Mouse (Mus musculus) ES-Bruce4 (cell line): ENCODE measurements around the gene Cluh. TPM values are rescaled to one million over a fixed set of nuclear protein-coding genes. Genes with fewer than 3 reads are reported as not detected.
A peak's percentile ranks its signal among the peaks of the same experiment; 100 is the strongest.

Source experiments
- H3K27ac ChIP-seq: 2 replicates; pipeline ENCODE4 v1.5.1; 2012; ENCODE audit warnings: low read length, inconsistent platforms; ENCODE audit not compliant: insufficient read depth
- H3K27me3 ChIP-seq: 2 replicates; pipeline ENCODE4 v1.6.1; 2012; ENCODE audit warnings: mild to moderate bottlenecking, low read length, inconsistent platforms; ENCODE audit not compliant: control insufficient read depth, poor library complexity, insufficient read depth, severe bottlenecking
- H3K36me3 ChIP-seq: 2 replicates; pipeline ENCODE4 v1.6.1; 2012; ENCODE audit warnings: inconsistent platforms, mild to moderate bottlenecking, low read length, moderate library complexity; ENCODE audit not compliant: control insufficient read depth, poor library complexity, insufficient read depth, severe bottlenecking
- H3K4me1 ChIP-seq: one replicate; pipeline ENCODE4 v1.8.1; 2011; ENCODE audit warnings: low read length; ENCODE audit not compliant: control insufficient read depth, insufficient read depth
- H3K4me3 ChIP-seq: 2 replicates; pipeline ENCODE4 v1.5.1; 2011; ENCODE audit warnings: low read depth, mild to moderate bottlenecking, low read length
- H3K9ac ChIP-seq: 2 replicates; pipeline ENCODE4 v1.6.1; 2012; ENCODE audit warnings: low read depth, mild to moderate bottlenecking, inconsistent platforms; ENCODE audit not compliant: poor library complexity, severe bottlenecking
- H3K9me3 ChIP-seq: replicated peaks from 2 replicates; pipeline ENCODE4 v1.6.1; 2012; ENCODE audit warnings: mild to moderate bottlenecking, low read length, inconsistent platforms; ENCODE audit not compliant: control insufficient read depth, poor library complexity, insufficient read depth, severe bottlenecking
- CTCF ChIP-seq: IDR thresholded peaks from one replicate; pipeline ENCODE4 v1.8.1; 2011; ENCODE audit warnings: low read depth, low read length
- EP300 ChIP-seq: IDR thresholded peaks from 2 replicates; pipeline ENCODE4 v1.6.1; 2011; ENCODE audit warnings: low read depth, low read length; ENCODE audit not compliant: insufficient read depth
- POLR2A ChIP-seq: IDR thresholded peaks from one replicate; pipeline ENCODE4 v1.8.1; 2011; ENCODE audit warnings: low read length; ENCODE audit not compliant: insufficient read depth
- polyA plus RNA-seq: library from polyadenylated mRNA; stranded (reverse); fragments of >200 nt; gene quantifications from 2 replicates; pipeline ENCODE4 v1.2.4, GENCODE M21; 2011; ENCODE audit warnings: low read depth; ENCODE audit not compliant: missing spikeins, insufficient read depth, insufficient read length

Gene Cluh
- polyA plus RNA-seq, 1 experiment = 33.3 TPM

GRCm38 (mm10) chr11:74627481-74627880 is 21.8 kb upstream of the Cluh start:
- Histone ChIP-seq H3K36me3 (0 out of 2 replicates have a peak, but pooled peaks cover 5% of the 10 kb centered on the region), H3K9ac (no peak overlapping the region), H3K4me1 (no peaks in the 10 kb centered on the region), H3K4me3 (no peak overlapping the region), H3K27me3 (no peaks in the 10 kb centered on the region), H3K27ac (peak overlapping the region; percentile 18), H3K9me3 (no peaks in the 10 kb centered on the region)
- no peak for TF ChIP-seq POLR2A
- no peak for TF ChIP-seq EP300
- TF ChIP-seq CTCF = no peak

GRCm38 (mm10) chr11:74631880-74632789 is 17.2 kb upstream of the Cluh start:
- Histone ChIP-seq H3K4me1 (no peaks in the 10 kb centered on the region), H3K9ac (no peak overlapping the region), H3K36me3 (peaks cover 7% of the 10 kb centered on the region; the same call in 1 of the 2 replicates), H3K27me3 (no peaks in the 10 kb centered on the region), H3K27ac (no peak overlapping the region), H3K9me3 (no peaks in the 10 kb centered on the region), H3K4me3 (no peak overlapping the region)
- no peak for TF ChIP-seq POLR2A

GRCm38 (mm10) chr11:74634490-74635275 is 14.6 kb upstream of the Cluh start:
- TF ChIP-seq POLR2A (no peak), CTCF (peak; percentile 74)
- no peak overlapping the region for H3K27ac ChIP-seq
- no peak overlapping the region for H3K4me3 ChIP-seq
- H3K36me3 ChIP-seq = peaks cover 7% of the 10 kb centered on the region; the same call in 1 of the 2 replicates
- H3K9ac ChIP-seq = no peak overlapping the region
- H3K9me3 ChIP-seq = no peaks in the 10 kb centered on the region
- H3K27me3 ChIP-seq = no peaks in the 10 kb centered on the region
- no peaks in the 10 kb centered on the region for H3K4me1 ChIP-seq

- no peaks in the 10 kb centered on the region for H3K27me3 ChIP-seq
Observed at GRCm38 (mm10) chr11:74637486-74637885, 11.8 kb upstream of the Cluh start.

GRCm38 (mm10) chr11:74637971-74638790 is 11.1 kb upstream of the Cluh start:
- no peaks in the 10 kb centered on the region for H3K4me1 ChIP-seq
- H3K9me3 ChIP-seq = no peaks in the 10 kb centered on the region
- 0 out of 2 replicates have a peak, but pooled peaks have one; percentile 7 for TF ChIP-seq EP300
- TF ChIP-seq CTCF = peak; percentile 34
- TF ChIP-seq POLR2A = no peak
- H3K27me3 ChIP-seq = no peaks in the 10 kb centered on the region
- H3K27ac ChIP-seq = no peak overlapping the region
- peaks cover 4% of the 10 kb centered on the region; the same call in 1 of the 2 replicates for H3K36me3 ChIP-seq
- peak overlapping the region; percentile 70 for H3K4me3 ChIP-seq
- H3K9ac ChIP-seq = peak overlapping the region; percentile 61

More at GRCm38 (mm10) chr11:74637486-74637885, 11.8 kb upstream of the Cluh start:
- H3K36me3 ChIP-seq = peaks cover 4% of the 10 kb centered on the region; the same call in 1 of the 2 replicates
- H3K4me1 ChIP-seq = no peaks in the 10 kb centered on the region
- peak overlapping the region; percentile 61 for H3K9ac ChIP-seq
- TF ChIP-seq POLR2A (no peak), EP300 (no peak), CTCF (no peak)
- peak overlapping the region; percentile 70 for H3K4me3 ChIP-seq
- H3K27ac ChIP-seq = no peak overlapping the region
- H3K9me3 ChIP-seq = no peaks in the 10 kb centered on the region
